Mouse (Mus musculus) adrenal gland, postnatal 36 days (tissue): ENCODE measurements around the gene Prkar1a. TPM values are rescaled to one million over a fixed set of nuclear protein-coding genes. Genes with fewer than 3 reads are reported as not detected.

Experiments
- DNase-seq, 2 experiments: peaks; one replicate each; pipeline ENCODE4 v3.0.0; 2021; ENCODE audit warnings: mixed read lengths in 1 of 2
- total RNA-seq, 2 experiments: library from RNA; stranded (reverse); gene quantifications; 2 replicates each; pipeline ENCODE4 v1.2.3; 2021

Gene Prkar1a
- total RNA-seq, 2 experiments from 2014 or later, result 421 to 431 TPM

GRCm38 (mm10) chr11:109672881-109673739, 23.9 kb downstream of the Prkar1a start:
- no peak for DNase-seq

DNA sequence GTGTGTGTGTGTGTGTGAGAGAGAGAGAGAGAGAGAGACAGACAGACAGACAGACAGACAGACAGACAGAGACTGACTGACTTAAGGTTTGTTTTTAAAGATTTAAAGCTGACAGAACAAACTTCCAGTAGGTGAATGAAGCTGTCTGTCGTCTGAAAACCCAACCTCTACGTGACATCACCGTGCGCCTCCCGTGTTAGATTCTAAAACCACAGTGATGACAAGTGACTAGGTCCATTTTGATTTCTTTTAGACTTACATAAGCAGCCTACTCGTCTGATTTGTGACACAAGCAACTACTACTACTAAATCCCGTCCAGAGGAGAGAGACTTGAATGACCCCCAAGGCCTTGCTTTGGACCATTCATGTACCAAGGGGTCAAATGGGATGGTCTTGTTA, 24.5 kb downstream of the Prkar1a start:
- DNase-seq, result no peak

DNA sequence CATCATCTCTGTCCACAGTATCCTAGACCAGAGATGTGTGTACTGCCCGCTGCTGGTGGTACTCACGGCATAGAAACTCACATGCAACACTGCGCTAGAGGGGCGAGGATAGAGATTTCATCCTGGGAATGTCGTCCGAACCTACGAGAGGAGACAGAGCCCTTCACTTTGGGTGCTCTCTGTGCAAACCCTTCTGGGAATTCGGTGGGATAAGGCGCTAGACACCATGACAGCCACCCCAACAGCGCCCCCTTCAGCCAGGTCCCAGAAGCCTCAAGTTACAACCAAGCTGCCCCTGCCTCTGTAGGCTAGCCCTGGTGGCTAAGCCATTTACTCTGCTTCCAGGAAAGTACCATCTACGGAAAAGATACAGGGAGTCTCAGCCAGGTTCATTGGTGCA, 25.3 kb downstream of the Prkar1a start:
- DNase-seq, result no peak

- DNase-seq, result no peak
Measured at GRCm38 (mm10) chr11:109675208-109675607, 26.0 kb downstream of the Prkar1a start.

DNA sequence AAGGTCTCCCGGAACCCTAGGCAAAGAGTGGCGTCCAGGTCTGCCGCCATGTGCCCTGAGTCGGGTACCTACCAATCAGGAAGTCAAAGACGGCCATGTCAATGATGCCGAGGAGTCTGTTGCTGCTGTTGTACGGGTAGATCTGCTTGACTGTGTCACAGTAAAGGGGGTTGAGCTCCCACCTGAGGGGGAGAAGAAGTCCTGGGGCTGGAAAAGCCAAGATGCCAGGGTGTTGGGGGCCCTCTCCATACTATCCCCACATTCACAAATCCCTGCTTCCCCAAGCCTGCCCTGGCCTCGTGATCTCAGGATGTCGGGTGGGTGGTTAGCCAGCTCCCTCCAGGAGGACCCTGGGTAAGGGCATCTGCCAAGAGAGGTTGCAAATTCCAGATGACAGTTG, 26.6 kb downstream of the Prkar1a start:
- no peak for DNase-seq

DNA sequence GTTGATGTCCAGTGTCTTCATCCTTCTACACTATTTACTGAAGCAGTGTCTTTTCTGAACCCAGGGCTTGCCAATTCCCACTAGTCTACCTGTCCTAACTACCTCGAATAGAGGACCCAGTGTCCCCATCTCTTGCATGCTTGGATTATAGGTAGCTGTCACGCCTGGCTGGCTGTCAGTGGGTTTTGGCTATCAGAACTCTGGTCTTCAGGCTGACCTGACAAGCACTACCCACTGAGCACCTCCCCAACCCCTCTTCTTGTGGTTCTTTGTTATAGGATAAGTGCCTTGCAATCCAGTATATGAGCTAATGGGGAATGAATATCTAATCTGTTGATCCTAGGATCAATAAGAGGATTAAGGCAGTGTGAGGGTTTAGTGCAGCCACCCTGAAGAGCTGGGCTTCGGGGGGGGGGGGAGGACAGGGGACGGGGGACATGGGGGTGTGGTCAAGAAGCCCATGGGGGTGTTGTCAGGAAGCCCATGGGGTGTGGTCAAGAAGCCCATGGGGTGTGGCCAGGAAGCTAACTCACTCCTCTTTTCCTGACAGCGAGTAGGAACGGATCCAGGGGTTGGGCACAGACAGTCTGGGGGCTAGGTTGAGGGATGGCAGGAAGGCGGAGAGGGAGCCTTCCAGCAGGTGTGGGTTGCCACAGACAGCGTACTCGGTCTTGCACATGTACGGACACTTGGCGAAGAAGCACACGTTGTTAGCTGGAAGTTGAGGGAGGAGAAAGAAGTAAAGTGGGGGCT, 27.6 kb downstream of the Prkar1a start:
- no peak for DNase-seq

- no peak for DNase-seq
Measured at GRCm38 (mm10) chr11:109678291-109678690, 29.1 kb downstream of the Prkar1a start.

GRCm38 (mm10) chr11:109680934-109681333, 31.7 kb downstream of the Prkar1a start:
- no peak for DNase-seq

- DNase-seq, result no peak
Measured at GRCm38 (mm10) chr11:109681556-109681955, 32.4 kb downstream of the Prkar1a start.

DNA sequence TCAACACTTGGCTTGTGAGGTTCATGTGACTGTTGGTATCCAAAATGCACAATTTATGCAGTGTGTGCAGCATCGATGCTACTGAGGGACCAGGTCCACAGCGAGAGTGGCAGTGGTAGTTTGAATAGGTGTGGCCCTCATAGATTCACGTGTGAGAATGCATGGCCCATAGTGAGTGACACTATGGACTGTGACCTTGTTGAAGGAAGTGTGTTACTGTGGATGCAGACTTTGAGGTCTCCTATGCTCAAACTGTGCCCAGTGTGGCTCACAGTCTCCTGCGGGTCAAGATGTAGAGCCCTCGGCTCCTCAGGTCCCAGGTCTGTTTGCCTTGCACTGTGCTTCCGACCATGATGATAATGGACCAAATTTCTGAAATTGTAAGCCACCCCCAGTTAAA, 33.0 kb downstream of the Prkar1a start:
- DNase-seq, result no peak

DNA sequence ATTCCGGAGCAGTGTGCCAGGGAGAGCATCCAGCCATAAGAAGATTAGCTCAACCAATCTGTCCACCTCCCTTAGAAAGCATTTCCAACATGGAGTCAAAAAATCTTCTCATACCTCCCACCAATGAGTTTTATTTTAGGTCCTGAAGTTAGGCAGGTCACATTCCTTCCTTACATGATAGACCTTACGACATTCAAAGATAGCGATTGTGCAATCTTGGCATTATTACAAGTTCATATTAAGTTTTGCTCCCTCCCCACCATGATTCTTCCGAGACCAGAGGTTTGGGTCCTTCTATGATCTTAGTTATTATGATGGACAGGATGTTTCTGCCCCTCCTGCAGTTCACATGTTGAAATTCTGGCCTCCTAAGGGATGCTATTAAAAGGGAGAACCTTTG, 40.3 kb downstream of the Prkar1a start:
- no peak for DNase-seq

DNA sequence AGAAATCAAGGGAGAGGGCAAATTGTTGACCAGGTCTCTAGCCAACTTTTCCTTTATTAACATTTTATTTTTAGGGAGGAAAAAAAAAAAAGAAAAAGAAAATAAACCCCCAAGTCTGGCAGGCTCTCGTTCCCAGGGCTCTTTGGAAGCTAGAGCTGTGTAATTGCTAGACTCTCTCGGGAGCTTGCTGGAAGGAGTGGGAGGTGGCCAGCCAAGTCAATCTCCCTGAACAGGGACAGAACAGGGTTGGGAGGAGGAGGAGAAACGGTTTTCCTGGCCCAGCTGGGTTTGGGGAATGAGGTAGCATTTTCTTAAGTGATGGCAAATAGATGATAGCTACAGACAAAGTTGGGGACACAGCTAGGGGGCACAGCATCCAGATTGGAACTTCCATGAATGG, 43.5 kb downstream of the Prkar1a start:
- peak in 1 of 2 experiments; percentile 41 for DNase-seq

GRCm38 (mm10) chr11:109696519-109696918, 47.3 kb downstream of the Prkar1a start:
- DNase-seq, result no peak

DNA sequence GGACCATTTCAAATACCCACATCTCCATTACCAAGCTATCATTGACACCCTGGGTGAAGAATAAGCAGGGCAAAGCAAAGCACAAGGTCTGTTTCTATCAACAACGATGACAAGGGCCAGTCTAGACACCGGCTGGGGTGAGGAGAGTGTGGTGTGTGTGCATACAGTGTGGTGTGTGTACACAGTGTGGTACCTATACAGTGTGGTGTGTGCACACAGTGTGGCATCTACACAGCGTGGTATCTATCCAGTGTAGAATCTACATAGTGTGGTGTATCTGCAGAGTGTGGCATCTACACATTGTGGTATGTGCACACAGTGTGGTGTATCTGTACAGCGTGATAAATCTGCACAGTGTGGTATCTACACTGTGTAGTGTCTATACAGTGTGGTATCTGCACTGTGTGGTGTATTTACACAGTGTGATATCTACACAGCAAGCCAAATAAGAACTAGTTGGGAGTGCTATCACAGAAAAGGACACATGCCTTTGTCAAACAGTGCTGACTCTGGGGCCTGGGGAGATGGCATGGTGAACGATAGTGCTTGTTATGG, 48.0 kb downstream of the Prkar1a start:
- no peak for DNase-seq

- DNase-seq, result peak in 1 of 2 experiments; percentile 16
Measured at GRCm38 (mm10) chr11:109698740-109699139, 49.5 kb downstream of the Prkar1a start.

DNA sequence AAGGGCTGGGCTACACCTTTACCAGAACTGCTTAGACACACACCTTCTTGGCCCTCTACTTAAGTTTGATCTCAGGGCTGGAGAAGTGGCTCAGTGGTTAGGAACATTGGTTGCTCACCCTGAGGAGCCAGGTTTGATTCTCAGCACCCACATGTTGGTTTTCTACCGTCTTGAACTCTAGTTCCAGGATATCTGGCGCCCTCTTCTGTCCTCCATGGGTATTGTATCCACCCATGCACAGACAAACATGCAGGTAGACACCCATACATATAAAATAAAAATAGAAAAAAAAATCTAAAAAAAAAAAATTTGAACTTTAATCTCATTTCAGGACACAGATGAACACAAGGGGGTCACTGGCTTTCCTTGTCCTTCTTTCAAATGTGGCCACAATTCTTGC, 50.6 kb downstream of the Prkar1a start:
- no peak for DNase-seq

DNA sequence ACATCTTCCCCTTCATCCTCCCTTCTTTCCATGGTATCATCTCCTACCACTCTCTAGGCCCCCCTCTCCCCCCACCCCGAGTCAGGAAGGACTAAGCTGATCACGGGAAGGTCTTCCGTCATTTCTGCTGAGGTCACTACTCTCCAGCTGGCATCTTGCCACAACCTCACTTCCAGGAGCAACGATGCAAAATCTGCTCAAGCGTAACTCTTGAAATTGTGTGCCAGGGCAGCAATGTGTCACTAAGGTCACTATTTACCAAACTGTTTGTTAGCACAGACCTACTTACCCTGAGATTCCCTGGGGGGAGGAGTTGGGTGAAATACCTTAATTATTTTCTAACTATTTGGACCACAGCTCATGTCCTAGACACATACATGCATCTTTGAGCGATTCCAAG, 51.6 kb downstream of the Prkar1a start:
- DNase-seq, result peak; percentile 52 to 63

- DNase-seq, result no peak
Measured at GRCm38 (mm10) chr11:109702031-109702815, 53.0 kb downstream of the Prkar1a start.

DNA sequence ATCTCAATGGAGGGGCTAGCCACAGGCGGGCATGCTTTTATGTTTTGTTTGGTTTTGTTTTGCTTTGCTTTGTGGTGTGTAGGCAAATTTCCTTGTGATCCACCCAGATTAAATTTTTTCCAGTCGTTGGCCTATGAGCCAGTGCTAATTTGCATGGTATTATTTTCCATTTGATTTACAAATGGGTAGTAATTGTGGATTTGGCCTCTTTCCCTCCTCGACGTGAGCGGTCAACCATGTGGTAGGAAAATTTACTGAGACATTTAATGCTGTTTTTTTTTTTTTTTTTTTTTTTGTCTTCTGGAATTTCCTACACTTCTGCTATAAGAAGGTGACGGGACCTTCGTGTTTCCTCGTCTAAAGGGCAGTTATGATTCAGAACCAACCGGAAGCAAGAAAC, 54.6 kb downstream of the Prkar1a start:
- DNase-seq, result no peak

- DNase-seq, result no peak
Measured at GRCm38 (mm10) chr11:109704311-109705205, 55.4 kb downstream of the Prkar1a start.
